Mouse (Mus musculus) erythroblast, adult 5-6 weeks (primary cell): ENCODE data around the gene Cacna1i. TPM values are rescaled to one million over a fixed set of nuclear protein-coding genes. Genes with fewer than 3 reads are reported as not detected.

Experiments
- ATAC-seq: replicated peaks from 2 replicates; pipeline ENCODE4 v1.8.0; 2016; ENCODE audit warnings: moderate number of reproducible peaks, mild to moderate bottlenecking, moderate TSS enrichment, inconsistent platforms; ENCODE audit not compliant: poor library complexity, low FRiP score, severe bottlenecking
- total RNA-seq, 2 experiments: library from RNA; stranded (forward) in 1 of 2; stranded (reverse) in 1 of 2; fragments of 150-400 nt in 1 of 2; fragments of 200-764, 138-1000 nt in 1 of 2; gene quantifications; 2 replicates each; pipeline versions ENCODE4 v1.2.3 to v1.2.4; 2015 to 2017; ENCODE audit warnings: low replicate concordance in 2 of 2

The Cacna1i gene
- total RNA-seq (2015; ENCODE audit: low replicate concordance) (not detected in 2 replicates), total RNA-seq (2017; ENCODE audit: low replicate concordance) (not detected in 2 replicates)

DNA sequence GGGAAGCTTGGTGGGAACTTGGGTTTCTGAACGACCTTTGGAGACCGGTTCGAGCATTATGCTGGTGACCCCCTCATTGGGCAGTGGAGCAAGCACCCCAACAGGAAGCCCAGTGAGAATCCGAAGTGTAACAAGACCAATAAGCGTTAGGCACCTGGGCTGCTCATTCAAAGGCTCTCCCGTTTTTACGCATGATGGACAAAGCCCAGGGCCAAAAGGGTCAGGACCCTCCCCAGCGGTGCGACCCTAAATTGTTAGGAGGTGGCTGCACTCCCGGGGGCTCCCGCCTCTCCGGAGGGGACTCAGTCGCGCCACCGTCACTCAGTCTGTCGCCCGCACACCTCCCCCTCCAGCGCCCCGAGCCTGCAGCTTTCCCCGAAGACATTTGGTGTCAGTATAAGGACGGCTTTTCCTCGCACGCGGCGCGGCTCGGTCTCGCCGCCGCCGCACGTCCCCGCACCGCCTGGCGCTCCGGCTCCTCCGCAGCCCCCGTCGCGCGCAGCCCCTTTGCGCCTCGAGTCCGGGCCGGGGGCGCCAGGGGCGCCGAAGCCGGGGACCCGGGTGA is at the start of gene Cacna1i:
Gene Cacna1i, plus strand, starts transcription at position 388 of the 565 bp plus-strand sequence.
- no peak for ATAC-seq

DNA sequence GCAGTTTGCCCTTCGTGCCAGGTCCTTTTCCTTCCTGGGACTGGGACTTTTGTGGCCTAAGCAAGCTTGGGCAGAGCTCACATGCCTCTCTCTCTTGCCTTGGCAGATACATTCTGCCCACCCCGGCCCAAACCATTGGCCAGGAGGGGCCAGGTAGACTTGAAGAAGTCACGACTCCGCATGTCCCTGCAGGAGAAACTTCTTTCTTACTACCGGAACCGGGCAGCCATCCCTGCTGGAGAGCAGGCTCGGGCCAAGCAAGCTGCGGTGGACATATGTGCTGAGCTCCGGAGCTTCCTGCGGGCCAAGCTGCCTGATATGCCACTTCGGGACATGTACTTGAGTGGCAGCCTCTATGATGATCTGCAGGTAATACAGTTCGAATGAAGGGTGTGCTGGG is 38.9 kb upstream of the Cacna1i start:
- no peak for ATAC-seq

GRCm38 (mm10) chr15:80248596-80248995 is 38.4 kb upstream of the Cacna1i start:
- no peak for ATAC-seq

DNA sequence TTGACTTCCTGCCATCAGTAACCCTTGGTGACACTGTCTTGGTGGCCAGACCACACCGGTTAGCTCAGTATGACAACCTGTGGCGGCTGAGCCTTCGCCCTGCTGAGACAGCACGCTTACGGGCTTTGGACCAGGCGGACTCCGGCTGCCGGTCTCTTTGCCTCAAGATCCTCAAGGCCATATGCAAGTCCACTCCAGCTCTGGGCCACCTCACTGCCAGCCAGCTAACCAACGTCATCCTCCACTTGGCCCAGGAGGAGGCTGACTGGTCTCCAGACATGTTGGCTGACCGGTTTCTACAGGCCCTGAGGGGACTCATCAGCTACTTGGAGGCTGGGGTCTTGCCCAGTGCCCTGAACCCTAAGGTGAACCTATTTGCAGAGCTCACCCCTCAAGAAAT is 37.4 kb upstream of the Cacna1i start:
- no peak for ATAC-seq

DNA sequence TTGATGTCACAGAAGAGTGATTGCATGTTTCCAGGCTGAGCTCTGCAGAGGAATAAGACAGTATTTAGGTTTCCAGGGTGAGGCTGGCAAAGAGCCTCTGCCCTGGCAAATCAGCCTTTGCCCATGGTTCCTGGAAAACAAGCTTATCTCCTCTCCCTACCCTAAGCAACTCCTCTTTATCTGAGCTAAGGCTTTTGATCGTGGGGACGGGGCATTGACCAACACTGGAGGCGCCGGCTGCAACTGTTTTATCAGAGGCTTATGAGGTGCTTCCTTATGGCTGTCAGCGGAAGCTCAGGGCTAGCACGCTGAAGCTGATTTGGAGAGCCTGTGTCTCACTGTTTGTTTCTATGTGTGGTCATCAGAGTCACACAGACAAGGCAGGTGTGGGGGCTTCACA is 36.5 kb upstream of the Cacna1i start:
- ATAC-seq: peak; percentile 32

GRCm38 (mm10) chr15:80253530-80253929 is 33.5 kb upstream of the Cacna1i start:
- no peak for ATAC-seq

- ATAC-seq: no peak
Measured at GRCm38 (mm10) chr15:80254207-80254606, 32.8 kb upstream of the Cacna1i start.

DNA sequence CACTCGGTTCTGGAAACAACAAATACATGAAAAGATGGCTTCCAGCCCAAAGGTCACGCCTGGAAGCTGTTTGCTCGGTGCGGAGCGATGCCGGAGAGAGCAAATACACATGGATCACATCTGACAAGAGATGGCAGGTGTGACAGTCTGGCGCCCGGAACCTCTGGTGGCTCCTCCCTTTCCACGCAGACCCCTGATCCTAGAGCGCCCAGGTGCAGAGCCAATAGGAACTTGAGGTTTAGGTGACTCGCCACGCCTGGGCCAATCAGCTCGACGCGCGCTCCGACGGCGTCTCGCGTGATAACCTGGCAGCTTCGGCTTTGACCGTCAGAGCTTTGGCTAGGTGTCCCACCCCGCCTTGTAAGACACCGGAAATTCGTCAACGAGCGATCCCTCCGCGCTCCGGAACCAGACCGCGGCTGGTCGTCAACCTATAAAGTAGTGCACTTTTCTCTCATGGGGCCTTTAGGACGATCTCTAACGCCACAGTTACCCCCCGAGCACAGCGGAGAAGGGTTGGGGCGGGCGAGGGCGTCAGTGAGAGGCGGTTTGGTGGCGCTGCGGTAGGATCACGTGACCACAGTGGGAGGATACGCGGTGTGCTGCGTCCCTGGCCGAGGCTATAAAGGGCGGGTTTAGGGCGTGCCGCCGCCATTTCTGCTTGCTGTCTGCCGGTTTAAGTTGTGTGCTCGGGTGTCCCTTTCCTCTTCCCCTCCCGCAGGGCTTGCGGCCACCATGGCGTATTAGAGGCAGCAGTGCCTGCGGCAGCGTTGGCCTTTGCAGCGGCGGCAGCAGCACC is 32.0 kb upstream of the Cacna1i start, which contains the start of gene Atf4:
Gene Atf4, plus strand, starts transcription at position 338 of the 799 bp plus-strand sequence.
- peak; percentile 77 for ATAC-seq

DNA sequence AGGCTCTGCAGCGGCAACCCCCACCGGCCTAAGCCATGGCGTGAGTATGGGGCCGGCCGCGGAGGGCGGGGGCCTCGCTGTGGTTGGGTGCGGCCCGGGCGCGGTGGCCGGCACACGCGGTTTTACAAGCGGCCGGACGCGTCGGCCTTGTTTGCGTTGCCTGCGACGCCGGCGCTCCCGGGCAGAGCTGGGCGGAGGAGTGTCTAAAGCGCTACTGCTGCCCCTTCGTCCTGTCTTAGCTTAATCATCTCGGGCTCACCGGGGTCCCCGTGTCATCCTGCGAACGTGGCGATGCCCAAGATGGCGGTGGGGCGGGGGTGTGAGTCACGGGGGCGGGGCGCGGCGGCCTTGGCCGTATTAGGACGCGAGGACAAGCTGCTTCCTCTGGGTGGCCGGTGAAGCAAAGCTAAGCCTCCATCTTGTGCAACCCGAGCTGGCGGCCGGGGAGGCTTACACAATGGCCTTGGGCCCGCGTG is 31.4 kb upstream of the Cacna1i start:
- peak; percentile 34 for ATAC-seq

DNA sequence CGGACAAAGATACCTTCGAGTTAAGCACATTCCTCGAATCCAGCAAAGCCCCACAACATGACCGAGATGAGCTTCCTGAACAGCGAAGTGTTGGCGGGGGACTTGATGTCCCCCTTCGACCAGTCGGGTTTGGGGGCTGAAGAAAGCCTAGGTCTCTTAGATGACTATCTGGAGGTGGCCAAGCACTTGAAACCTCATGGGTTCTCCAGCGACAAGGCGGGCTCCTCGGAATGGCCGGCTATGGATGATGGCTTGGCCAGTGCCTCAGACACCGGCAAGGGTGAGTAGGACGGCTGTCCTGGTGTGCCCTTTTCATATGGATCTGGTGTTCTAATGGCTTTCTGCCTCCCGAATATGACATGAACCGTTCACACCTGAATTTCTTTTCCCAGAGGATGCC is 30.8 kb upstream of the Cacna1i start:
- no peak for ATAC-seq

GRCm38 (mm10) chr15:80256656-80257601 is 30.1 kb upstream of the Cacna1i start:
- ATAC-seq: no peak

DNA sequence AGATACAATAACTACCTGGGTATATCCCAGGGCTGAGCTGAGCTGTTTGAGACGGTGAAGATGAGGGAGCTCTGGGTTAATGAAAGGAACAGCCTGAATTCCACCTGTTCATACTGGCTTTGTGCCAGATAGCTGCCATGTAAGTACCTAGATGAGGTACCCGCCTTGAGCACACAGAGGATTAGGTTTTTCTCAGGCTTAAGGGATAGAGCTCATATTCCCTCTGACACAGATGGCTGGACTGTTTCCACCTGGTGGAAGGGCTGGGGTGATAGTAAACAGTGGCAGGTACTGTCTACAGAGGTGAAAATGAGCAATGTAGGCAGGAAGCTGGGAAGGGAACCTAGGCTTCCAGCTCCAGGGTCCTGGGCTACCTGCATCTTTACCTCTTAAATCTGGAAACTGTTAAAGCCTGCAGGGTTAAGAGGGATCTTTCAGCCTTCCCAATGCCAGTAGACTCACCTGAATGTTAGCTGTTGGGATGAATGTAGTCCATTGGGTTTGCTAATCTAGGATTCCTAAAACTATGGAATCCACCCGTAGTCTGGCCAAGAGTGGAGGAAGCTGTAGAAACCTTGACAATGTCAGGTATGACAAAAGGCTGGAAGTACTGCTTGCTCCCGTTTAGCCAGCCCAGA is 29.3 kb upstream of the Cacna1i start:
- ATAC-seq: no peak

- peak; percentile 59 for ATAC-seq
Measured at GRCm38 (mm10) chr15:80258240-80259170, 28.5 kb upstream of the Cacna1i start.

DNA sequence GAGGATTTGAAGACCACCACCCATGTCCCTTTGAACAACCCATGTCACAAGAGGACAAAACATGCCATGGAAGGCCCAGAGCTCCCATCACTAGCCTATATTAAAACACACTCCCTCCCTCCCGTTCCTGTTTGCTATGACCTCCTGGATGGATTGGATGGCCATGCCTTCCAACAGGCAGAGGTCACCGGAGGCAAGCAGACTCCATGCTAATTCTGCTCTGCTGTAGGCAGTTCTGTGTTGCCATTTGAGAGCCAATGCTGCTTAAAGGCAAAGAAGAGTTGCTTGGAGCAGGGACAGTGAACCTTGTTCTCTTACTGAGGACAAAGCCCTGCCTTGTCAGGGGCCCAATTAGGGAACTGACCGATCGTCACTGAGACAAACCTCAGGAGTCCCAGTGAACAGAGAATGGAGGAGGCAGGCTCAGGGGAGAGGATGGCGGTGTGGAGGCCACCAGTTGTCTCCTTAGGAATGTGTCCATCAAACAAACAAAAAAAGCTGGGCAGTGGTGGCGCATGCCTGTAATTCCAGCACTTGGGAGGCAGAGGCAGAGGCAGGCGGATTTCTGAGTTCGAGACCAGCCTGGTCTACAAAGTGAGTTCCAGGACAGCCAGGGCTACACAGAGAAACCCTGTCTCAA is 27.5 kb upstream of the Cacna1i start:
- no peak for ATAC-seq

DNA sequence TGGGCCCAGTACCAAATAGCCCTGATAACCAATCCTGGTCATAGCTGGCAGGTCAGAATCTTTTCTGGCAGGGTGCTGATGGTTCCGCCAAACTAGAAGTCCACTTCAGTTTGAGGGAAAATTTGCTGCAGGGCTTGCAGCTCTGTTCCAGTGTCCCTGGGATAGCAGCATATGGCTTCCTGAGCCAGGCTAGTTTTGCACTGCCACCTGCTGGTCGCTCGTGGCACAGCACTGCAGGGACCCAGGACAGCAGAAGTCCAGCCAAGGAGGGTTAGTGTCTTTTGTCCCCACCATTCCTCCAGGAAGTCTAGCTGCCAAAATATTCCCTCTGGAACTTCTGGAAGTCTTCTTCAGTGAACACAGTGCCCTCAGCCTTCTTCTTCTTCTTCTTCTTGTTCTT is 26.4 kb upstream of the Cacna1i start:
- 0 out of 2 replicates have a peak, but pooled peaks have one; percentile 40 for ATAC-seq

- no peak for ATAC-seq
Measured at GRCm38 (mm10) chr15:80261100-80261499, 25.9 kb upstream of the Cacna1i start.

DNA sequence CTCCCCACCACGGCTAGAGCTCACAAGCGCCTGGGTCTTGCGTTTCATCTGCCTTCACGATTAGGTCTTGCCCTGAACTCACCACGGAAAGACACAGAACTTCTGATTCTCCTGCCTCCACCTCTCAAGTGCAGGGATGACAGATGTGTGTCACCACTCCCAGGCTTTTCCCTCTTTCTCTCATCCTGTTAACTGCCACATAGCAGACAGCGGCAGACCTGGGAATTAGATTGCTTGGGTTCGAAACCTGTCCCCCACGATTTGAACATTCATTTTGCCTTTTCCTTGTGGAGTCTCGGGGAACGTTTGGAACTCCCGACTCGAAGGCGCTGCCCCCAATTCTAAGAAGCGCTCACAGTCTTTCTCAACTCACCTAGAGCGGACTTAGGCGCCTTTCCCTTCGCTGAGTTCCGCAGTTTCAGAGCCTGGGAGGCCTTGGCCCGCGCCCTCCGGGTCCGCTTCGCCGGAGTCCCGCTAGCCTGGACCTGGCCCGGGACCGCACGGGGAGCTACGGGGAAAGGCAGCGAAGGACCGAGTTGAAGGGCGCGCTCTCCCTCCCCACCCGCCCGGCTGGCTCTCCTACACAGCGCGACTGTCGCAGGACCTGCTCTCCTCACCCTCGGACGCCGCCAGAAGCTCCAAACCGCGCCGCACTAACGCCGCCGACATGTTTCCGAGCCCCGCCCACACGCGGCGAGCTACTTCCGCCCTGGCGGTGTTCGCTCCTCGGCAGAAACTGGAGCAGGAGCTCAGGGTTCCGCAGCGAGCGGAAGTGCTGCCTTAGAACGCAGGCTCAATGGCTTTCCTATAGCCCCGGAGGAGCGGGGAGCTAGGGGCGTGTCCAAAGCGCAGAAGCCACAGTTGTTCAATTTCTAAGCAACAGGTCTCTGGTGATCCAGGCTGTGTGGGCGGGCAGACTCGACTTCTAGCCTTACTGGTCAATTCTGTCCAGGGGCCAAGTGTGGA is 23.1 kb upstream of the Cacna1i start, which contains the start of gene Rps19bp1:
Gene Rps19bp1, minus strand, starts transcription at position 706 of the 966 bp plus-strand sequence.
- peak; percentile 95 for ATAC-seq
